Mouse (Mus musculus): Measurements from ENCODE around the gene Rnf145. TPM values are rescaled to one million over a fixed set of nuclear protein-coding genes. Genes with fewer than 3 reads are reported as not detected.

Rnf145 gene
- total RNA-seq, 2 experiments from 2014 or later = 193 to 452 TPM

DNA sequence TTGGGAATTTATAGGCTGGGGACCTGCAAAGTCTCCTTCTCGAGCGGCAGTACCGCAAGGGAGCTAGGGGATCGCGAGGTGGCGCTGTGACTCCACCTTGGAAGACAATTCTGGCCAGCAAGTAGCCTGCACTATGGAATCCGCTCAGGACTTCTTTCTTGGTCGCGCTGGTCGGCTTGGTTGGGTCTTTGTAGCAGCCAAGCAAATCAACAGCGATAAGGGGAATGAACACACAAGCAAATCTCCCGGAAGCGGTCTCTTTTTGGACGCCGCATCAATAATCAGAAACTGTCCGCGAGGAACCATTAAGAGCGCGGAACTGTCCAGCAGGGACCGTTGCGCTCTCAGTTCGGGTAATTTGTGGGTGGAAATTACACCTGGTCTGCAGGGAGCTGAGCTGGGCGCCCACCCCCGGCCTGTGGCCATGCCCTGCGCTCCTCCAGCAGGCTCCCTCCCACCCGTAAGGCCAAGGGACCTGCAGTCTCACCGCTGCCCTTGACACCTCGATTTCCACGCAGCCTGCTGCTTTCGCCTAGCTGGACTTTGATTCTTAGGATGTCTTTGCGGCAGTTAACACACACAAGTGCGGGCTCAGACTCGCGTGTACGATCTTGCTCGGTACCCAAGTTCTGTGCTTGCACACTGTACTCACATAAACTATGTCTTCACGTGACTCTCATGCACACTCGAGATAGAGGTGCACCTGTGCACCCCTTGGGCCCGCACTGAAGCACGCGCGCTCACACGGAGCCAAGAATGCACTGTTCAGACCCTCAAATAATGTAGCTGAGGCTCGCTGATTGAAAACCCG, 92.4 kb downstream of the Rnf145 start:
- no peak for ATAC-seq (replicated peaks; ENCODE audit: low FRiP score, poor library complexity, severe bottlenecking)

DNA sequence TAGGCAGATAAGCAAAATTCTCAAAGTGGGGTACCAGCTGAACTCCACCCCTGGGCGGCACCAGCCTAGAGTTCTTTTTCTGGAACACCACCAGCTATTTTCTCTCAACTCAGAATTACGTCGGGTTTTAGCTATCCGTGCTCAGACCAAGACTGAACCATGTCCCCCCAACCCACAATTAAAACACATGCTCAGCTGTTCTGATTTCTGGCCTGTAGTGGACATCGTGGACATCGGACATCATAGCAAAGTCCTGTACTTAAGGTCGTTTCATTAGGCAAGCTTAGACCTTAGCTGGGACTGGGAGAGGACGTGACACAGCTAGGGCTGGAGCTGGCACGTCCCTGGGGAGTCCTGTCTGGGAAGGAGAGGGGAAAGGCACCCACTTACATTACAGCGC, 93.4 kb downstream of the Rnf145 start:
- no peak for ATAC-seq (replicated peaks; ENCODE audit: low FRiP score, poor library complexity, severe bottlenecking)

DNA sequence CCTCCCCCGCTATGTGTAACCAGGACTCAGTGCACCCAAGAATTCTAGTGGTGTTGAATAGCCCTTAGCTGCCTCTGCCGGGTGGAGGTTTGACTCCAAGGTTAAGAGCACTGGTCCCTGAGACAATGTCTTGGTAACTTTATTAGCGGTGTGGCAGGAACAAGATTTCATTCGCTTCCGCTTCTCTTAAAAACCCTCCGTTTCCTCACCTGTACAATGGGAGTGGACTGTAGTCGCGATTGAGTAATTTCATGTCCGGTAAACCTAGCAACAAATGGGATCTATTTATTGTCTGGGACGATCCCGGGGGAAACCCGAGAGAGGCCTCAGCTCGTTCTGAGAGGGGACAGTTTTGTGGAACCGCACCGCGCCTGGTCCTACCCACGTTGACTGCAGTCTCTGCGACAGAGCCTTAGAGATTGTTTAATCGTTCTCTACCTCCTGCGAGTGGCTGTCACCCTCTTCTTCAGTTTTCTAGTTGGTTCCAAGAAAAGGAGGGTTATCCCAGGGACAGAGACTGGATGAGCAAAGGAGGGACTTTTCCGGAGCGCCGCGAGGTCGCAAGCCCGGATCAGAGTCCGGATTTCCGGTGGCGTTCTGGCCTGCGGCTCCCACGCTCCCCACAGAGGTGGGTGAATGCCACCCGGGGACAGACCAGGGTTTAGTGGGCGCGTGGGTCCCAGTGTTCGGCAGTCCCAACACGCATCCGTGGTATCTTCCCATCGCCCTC, 94.1 kb downstream of the Rnf145 start:
- no peak for ATAC-seq (replicated peaks; ENCODE audit: low FRiP score, poor library complexity, severe bottlenecking)

DNA sequence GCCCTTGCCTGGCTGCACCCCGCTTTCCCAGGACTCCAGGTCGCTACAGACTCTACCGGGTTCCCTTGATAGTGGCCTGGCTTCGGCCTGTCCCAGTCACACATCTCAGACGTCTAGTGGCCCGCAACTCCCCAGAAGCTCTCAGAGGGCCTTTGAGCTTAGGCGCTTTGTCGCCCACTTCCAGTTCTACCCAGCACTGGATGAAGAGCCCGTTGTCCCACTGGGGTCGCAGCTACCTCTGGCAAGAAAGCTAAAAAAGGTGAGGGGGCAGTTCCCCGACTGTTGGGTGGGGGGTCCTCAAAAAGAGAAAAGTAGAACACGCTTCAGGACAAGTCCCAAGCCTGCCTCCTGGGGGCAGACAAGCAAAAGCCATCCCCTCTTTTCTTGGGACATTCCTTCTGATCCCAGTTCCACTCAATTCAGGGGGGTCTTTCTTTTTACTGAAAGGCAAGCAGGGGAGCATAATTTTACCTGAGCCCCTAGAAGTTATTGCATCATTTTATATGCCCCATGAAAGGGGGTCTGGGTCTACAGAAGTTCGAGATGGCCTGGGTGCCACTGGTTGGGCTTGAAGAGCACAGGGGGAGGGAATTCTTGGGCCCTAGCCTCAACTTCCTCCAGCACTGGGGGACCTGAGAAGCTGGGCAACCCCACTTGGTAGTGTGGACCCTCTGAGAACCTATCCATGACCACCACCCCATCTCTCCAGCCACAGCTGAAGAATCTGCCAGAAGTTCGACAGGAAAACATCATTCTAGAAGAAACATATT, 94.8 kb downstream of the Rnf145 start:
- no peak for ATAC-seq (replicated peaks; ENCODE audit: low FRiP score, poor library complexity, severe bottlenecking)

Other genes starting within 250 kb of the Rnf145 start
- gene Il12b, start 118.9 kb upstream of the Rnf145 start, total RNA-seq (2015; ENCODE audit: low replicate concordance) = not detected in 2 replicates
- gene Il12b, start 118.9 kb upstream of the Rnf145 start, total RNA-seq (2017; ENCODE audit: low replicate concordance) = not detected in 2 replicates
- gene Ublcp1, start 48.5 kb upstream of the Rnf145 start, total RNA-seq (2015; ENCODE audit: low replicate concordance) = 224 and 301 TPM in 2 replicates
- 191 and 230 TPM in 2 replicates for gene Ublcp1, start 48.5 kb upstream of the Rnf145 start, total RNA-seq (2017; ENCODE audit: low replicate concordance)
- gene Ebf1, start 98.4 kb downstream of the Rnf145 start, total RNA-seq (2015; ENCODE audit: low replicate concordance) = not detected in 2 replicates
- 0.68 TPM in 1 of 2 replicates, not detected in the other for gene Ebf1, start 98.4 kb downstream of the Rnf145 start, total RNA-seq (2017; ENCODE audit: low replicate concordance)